Mouse (Mus musculus) v-Abl transformed pro-B cells (cell line): ENCODE measurements around the gene Olfr175-ps1.

Source experiments
- in situ Hi-C, 2 experiments: fragments of 400-800 bp; cut with MboI; formaldehyde crosslinking; loops; one replicate each; pipeline ENCODE4 v1.15.1; 2025; ENCODE audit not compliant: unreplicated experiment in 2 of 2

Gene Olfr175-ps1

DNA sequence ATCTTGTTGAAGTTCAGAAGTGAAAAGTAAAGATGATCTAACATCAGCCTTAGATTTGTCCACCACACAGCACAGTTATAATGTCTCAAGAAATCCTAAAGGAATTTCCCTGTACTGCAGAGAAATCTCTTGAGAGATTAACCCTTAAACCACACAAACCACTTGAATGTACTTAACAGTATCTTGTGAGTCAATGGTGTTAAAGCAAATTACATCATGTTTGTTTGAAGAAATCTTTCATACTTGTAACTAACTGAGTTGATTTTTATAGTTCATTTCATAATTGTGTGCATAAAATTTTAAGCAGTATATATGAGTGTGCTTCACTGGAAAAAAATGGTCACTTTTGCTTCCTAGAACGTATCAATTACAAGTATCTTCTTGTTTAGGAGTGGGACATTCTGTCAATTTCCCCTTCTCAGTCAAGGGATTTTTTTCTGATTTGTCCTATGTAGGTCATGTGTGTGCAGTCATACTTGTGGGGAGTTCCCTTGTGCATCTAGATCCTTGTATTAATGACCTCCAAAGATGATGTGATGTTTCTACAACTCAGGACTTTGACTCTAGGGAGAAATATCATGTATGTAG, at the start of gene Olfr175-ps1:
Gene Olfr175-ps1, minus strand, starts transcription at position 51 of the 588 bp plus-strand sequence.
- in situ Hi-C loops = no loop called here

DNA sequence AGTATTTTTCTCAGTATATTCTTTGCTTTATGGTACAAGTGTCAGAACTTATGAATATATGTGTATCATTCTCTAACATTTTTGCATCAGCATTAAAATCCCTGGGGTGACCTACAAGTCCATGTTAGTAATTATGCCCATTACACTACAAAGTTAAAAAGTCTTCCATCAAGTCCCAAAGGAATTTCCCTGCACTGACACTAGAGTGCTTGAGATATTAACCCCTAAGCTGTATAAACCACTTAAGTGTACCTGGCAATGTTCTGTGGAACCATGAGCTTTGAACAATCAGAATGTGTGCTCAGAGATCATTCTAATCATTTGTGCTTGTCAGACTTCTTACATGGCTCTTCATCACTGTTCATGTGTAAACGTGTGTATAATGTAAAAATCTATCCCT, 48.1 kb upstream of the Olfr175-ps1 start, which contains the start of gene Olfr177:
Gene Olfr177, minus strand, starts transcription at position 101 of the 400 bp plus-strand sequence.
- in situ Hi-C loops = no loop called here

GRCm38 (mm10) chr16:58861479-58861878, 34.9 kb upstream of the Olfr175-ps1 start:
- in situ Hi-C loops = no loop called here

- in situ Hi-C loops = no loop called here
Observed at GRCm38 (mm10) chr16:58860032-58860737, 33.6 kb upstream of the Olfr175-ps1 start.

DNA sequence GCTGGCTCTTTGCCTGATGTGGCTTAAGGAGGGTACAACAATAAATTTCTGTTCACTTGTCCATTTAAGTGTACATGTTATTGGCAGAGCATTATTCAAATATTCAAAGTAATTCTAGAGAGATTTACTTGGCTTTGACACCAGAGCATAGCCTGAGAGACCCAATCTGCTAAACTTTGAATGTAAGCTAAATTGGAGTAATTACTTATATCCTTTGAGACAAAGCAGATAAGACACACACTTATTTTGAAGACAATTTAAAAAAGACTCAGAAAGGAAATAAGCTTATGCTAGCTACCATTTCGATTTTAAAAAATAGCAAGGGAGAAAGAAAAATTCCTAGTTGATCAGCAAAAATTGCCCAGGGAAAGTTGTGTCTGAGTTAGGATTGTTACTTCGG, 26.4 kb downstream of the Olfr175-ps1 start, which contains the start of gene Olfr173:
Gene Olfr173, minus strand, starts transcription at position 101 of the 400 bp plus-strand sequence.
- in situ Hi-C loops = loop anchor here in 1 of 2 experiments (5.0 kb wide), 1 partner anchor 48 kb away; no protein-coding TSS in a partner anchor
